Mouse (Mus musculus): ENCODE results near the gene Vdac1. TPM values are rescaled to one million over a fixed set of nuclear protein-coding genes. Genes with fewer than 3 reads are reported as not detected.

The Vdac1 gene
- polyA plus RNA-seq, 1 experiment from 2014 or later, result 221 TPM

DNA sequence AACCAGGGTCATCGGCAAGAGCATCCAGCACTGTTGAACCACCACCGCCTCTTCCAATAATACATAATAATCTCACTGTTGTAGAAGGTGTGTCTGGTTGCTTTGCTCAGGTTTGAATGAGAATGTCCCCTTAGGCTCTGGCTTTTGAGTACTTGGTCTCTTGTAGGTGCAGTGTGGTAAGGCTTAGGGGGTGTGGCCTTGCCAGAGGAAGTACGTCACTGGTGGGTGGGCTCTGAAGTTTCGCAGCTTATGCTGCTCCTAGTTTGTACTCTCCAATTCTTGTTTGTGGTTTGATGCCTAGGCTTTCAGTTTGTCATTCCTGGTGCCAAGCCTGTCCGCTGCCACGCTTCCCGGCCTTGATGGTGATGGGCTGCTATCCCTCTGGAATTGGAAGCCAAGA is 29.3 kb downstream of the Vdac1 start:
- Histone ChIP-seq H3K4me3 (no peak overlapping the region), H3K9me3 (replicated peaks) (no peaks in the 10 kb centered on the region), H3K36me3 (peaks cover 55% of the 10 kb centered on the region), H3K4me1 (no peaks in the 10 kb centered on the region), H3K27ac (replicated peaks) (no peak overlapping the region), H3K27me3 (ENCODE audit: low read depth, poor library complexity, severe bottlenecking) (no peaks in the 10 kb centered on the region)
- WGBS, result 93% methylated on average over 7 of the region's 7 CpGs
- no peak for DNase-seq (ENCODE audit: low spot score)

DNA sequence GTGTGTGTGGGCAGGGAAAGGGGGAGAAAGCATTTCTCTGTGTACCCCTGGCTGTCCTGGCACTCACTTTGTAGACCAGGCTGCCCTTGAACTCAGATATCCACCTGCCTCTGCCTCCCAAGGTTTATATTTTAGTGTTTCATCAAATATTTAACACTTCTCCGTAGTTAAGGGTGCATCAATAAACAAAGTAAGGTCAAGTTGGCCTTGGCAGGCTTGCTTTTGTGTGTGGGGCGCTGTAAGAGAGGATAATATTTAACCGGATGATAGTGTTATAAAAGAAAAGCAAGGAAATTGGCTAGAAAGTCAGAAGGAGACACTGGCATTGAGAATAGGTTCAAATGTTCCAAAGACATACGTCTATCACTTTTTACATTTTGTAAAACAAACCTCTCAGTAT is 33.8 kb downstream of the Vdac1 start:
- DNase-seq (ENCODE audit: low spot score), result no peak
- WGBS, result 83% methylated on average over 4 of the region's 4 CpGs
- no peaks in the 10 kb centered on the region for H3K9me3 ChIP-seq (replicated peaks)

DNA sequence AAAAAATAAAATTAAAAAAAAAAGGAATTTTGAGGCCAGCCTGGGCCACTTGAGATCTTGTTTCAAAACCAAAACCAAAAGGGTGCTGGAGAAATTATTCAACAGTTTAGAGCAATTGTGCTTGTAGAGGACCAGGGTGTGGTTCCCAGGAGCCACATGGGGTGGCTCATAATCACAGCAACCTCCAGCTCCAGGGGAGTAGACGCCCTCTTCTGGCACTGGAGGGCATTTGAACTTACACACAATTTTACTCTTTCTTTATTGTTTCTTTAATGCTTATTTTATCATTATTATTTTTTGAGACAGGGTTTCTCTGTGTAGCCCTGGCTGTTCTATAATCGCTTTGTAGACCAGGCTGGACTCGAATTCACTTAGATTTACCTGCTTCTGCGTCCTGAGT is 34.7 kb downstream of the Vdac1 start:
- Histone ChIP-seq H3K27me3 (ENCODE audit: low read depth, poor library complexity, severe bottlenecking) (no peaks in the 10 kb centered on the region), H3K36me3 (peaks cover 15% of the 10 kb centered on the region), H3K27ac (replicated peaks) (no peak overlapping the region), H3K4me1 (peaks cover 19% of the 10 kb centered on the region), H3K9me3 (replicated peaks) (no peaks in the 10 kb centered on the region), H3K4me3 (0 out of 2 replicates have a peak overlapping the region, but pooled peaks have one; percentile 98)
- no peak for DNase-seq (ENCODE audit: low spot score)
- WGBS, result 32% methylated on average over 4 of the region's 4 CpGs

More for the DNA sequence above, 33.8 kb downstream of the Vdac1 start:
- Histone ChIP-seq H3K27ac (replicated peaks) (no peak overlapping the region), H3K27me3 (ENCODE audit: low read depth, poor library complexity, severe bottlenecking) (no peaks in the 10 kb centered on the region), H3K4me3 (no peak overlapping the region), H3K36me3 (peaks cover 24% of the 10 kb centered on the region), H3K4me1 (peaks cover 16% of the 10 kb centered on the region)

DNA sequence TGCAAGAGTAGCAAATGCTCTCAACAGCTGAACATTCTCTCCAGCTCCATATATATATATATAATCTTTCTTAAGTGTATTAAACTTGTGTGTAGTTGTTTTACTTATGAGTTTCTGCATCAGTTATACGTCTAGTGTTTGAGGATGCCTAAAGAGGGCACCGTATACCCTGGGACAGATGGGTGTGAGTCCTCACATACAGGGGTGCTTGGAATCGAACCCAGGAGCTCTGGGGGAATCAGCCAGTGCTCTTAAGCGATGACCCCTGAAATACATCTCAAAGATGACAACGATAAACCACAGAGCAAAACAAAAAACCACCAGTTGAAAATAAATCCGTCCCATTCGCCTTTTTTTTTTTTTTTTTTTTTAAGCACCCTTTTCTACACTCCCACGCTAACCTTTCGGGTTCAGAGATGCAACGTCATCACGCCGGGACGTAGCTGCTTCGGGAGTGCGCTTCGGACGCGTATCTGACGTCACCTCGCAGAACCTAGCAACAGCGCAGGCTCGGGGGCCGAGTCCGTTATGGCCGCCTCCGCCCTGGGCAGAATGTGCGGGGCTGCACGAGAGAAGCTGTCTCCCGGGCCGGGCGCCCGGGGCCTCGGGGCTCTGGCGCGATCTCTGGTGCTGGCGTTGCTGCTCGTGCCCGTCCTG is 35.4 kb downstream of the Vdac1 start, which contains the start of gene 9530068E07Rik:
Gene 9530068E07Rik (plus strand): TSS at position 489 of the 657 bp plus-strand sequence.
- no peaks in the 10 kb centered on the region for H3K9me3 ChIP-seq (replicated peaks)
- no peaks in the 10 kb centered on the region for H3K27me3 ChIP-seq (ENCODE audit: low read depth, poor library complexity, severe bottlenecking)
- H3K4me3 ChIP-seq, result peak within 1 kb of the TSS; percentile 98
- peak within 1 kb of the TSS; percentile 98 for H3K27ac ChIP-seq (replicated peaks)
- DNase-seq (ENCODE audit: low spot score), result peak; percentile 92
- 1% methylated on average over 38 of the region's 38 CpGs for WGBS
- peaks cover 22% of the 10 kb centered on the region for H3K4me1 ChIP-seq
- peaks cover 13% of the 10 kb centered on the region for H3K36me3 ChIP-seq

DNA sequence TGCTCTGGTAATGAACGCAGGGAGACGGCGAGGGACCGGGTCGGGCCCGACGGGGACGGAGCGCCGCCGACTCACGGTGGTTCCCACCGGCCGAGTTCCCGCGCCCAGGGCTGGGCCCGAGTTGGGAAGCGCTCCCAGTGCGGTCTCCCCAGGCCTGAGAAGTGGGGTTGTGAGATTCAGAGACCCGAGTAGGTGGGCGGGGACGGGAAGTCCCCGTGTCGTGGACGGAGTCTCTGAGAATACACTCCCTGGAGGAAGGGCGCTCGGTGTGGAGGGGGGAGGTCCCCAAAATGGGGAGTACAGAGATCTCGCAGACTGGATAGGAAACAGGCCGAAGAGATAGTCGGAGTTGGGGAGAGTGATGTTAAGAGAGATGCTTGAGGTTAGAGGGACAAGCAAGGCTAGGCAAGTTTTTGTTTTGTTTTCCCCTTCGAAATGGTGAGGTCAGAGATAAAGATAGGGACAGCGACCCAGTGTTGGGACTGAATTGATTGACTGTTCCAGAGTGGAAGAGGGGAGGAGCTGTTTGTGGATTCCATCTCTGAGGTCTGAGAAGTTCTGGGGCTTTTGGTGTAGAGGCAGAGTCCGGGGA is 36.0 kb downstream of the Vdac1 start:
- no peaks in the 10 kb centered on the region for H3K27me3 ChIP-seq (ENCODE audit: low read depth, poor library complexity, severe bottlenecking)
- WGBS, result 1% methylated on average over 33 of the region's 33 CpGs
- H3K27ac ChIP-seq (replicated peaks), result peak overlapping the region; percentile 98
- peaks cover 13% of the 10 kb centered on the region for H3K36me3 ChIP-seq
- DNase-seq (ENCODE audit: low spot score), result no peak
- H3K4me3 ChIP-seq, result peak overlapping the region; percentile 98
- peaks cover 22% of the 10 kb centered on the region for H3K4me1 ChIP-seq
- H3K9me3 ChIP-seq (replicated peaks), result no peaks in the 10 kb centered on the region

DNA sequence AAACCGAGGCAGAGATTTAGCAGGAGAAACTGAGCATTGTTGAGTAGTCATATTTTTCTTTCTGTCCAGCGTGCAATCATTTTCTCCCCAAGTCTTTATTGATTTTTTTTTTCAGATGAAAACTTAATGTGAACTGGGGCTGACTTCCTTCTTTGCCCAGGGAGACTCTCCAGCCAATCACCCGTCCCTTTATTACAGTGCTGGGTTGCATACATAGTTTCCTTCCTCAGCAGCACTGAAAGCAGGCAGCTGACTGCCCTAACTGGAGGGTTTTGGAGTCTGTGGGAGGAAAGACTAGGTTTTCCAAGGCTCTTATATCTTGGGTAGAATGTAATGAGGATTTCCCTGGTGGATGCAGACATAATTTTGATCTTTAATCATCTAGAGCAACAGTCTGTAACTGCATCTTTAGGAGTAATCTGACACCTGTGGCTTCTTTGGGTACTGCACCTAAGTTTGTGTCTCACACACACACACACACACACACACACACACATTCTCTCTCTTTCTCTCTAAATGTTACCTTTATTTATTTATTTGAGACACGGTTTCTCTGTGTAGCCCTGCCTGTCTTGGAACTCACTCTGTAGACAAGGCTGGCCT is 36.8 kb downstream of the Vdac1 start:
- Histone ChIP-seq H3K4me3 (peak overlapping the region; percentile 98), H3K9me3 (replicated peaks) (no peaks in the 10 kb centered on the region), H3K36me3 (peaks cover 19% of the 10 kb centered on the region), H3K27me3 (ENCODE audit: low read depth, poor library complexity, severe bottlenecking) (no peaks in the 10 kb centered on the region), H3K27ac (replicated peaks) (peak overlapping the region; percentile 98), H3K4me1 (peaks cover 22% of the 10 kb centered on the region)
- DNase-seq (ENCODE audit: low spot score), result no peak
- 90% methylated on average over 4 of the region's 4 CpGs for WGBS

DNA sequence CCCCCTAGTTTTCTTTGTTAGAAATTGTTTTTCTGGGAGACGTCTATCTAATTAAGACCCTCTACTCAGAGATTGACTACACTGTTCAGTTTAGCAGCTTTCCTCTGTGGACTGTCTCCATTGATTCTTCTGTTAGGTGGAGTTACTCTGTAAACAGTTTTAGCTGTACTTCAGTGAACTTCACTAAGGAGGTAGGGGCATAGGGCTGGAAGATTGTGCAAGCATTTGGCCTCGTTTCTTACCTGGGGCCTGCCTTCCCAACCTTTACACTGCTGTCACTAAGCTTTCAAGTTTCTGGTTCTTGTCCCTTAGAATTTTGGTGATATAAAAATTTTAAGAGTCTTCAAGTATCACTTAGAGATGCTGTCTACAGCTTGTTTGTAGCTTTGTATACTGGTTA is 40.8 kb downstream of the Vdac1 start:
- DNase-seq (ENCODE audit: low spot score), result no peak
- Histone ChIP-seq H3K27me3 (ENCODE audit: low read depth, poor library complexity, severe bottlenecking) (no peaks in the 10 kb centered on the region), H3K9me3 (replicated peaks) (no peaks in the 10 kb centered on the region), H3K4me3 (no peak overlapping the region), H3K27ac (replicated peaks) (no peak overlapping the region), H3K36me3 (peaks cover 57% of the 10 kb centered on the region), H3K4me1 (peaks cover 25% of the 10 kb centered on the region)
- WGBS, result 76% methylated on average over 2 of the region's 2 CpGs

DNA sequence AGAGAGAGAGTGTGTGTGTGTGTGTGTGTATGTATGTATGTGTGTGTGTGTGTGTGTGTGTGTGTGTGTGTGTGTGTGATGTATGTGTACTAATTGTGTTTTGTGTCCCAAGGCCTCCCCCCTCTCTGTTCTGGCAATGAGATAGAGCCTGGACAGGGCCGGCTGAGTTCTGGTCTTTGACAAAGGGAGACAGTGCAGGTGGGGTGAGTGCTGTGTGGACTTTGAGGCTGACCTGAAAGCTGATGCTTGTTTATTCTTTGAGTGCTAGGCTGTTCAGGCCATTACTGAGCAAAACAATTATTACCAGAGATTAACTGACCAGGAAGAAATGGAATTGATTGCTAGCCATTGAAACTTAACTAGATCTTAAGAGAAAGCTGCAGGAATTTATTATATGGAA is 41.9 kb downstream of the Vdac1 start:
- Histone ChIP-seq H3K4me3 (no peak overlapping the region), H3K27ac (replicated peaks) (no peak overlapping the region), H3K4me1 (peaks cover 17% of the 10 kb centered on the region), H3K36me3 (peaks cover 66% of the 10 kb centered on the region), H3K9me3 (replicated peaks) (no peaks in the 10 kb centered on the region), H3K27me3 (ENCODE audit: low read depth, poor library complexity, severe bottlenecking) (no peaks in the 10 kb centered on the region)
- 100% methylated on average over 1 of the region's 1 CpGs for WGBS
- no peak for DNase-seq (ENCODE audit: low spot score)

DNA sequence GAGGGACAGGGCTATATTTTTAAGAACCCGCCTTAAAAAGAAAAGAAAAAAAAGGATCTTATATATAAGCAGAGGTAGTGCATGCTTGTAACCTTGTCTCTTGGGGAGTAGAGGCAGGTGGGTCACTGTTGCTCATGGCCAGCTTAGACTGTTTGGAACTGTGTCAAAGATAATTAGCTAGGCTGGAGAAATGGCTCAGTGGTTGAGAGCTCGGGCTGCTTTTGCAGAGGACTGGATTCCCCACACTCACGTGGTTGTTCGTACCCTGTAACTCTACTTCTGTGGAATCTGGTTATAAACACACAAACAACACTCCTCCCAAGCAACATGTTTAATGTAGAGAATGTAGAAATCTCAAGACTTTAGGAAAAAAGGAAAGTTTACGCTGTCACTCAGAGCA is 43.5 kb downstream of the Vdac1 start:
- no peak overlapping the region for H3K4me3 ChIP-seq
- WGBS, result 91% methylated on average over 5 of the region's 5 CpGs
- DNase-seq (ENCODE audit: low spot score), result no peak
- H3K27ac ChIP-seq (replicated peaks), result no peak overlapping the region
- no peaks in the 10 kb centered on the region for H3K9me3 ChIP-seq (replicated peaks)
- peaks cover 71% of the 10 kb centered on the region for H3K36me3 ChIP-seq
- peaks cover 9% of the 10 kb centered on the region for H3K4me1 ChIP-seq
- no peaks in the 10 kb centered on the region for H3K27me3 ChIP-seq (ENCODE audit: low read depth, poor library complexity, severe bottlenecking)

DNA sequence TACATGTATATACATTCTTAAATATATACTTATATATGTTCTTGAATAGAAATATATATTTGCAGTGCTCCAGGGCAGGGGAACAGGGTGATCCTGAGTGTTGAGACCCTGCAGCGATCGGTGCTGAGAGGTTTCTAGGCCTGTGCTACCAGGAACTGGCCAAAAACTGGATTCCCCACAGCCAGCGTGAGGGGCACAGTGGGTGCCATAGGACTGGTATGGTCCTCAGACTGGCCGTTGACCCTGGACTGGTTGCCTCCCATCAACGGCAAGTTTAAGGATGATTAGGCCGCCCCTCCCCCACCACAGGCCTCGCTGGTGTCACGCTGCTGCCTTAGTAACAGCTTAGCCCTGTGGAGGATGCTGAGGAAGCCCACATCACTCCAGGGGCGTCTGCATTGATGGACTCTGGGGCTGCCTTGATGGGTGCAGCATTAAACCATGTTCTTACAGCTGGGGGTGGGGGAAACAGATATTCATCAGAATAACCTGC is 44.6 kb downstream of the Vdac1 start:
- Histone ChIP-seq H3K27me3 (ENCODE audit: low read depth, poor library complexity, severe bottlenecking) (no peaks in the 10 kb centered on the region), H3K9me3 (replicated peaks) (no peaks in the 10 kb centered on the region), H3K27ac (replicated peaks) (no peak overlapping the region), H3K4me3 (no peak overlapping the region), H3K4me1 (peaks cover 6% of the 10 kb centered on the region), H3K36me3 (peaks cover 77% of the 10 kb centered on the region)
- no peak for DNase-seq (ENCODE audit: low spot score)
- 81% methylated on average over 9 of the region's 9 CpGs for WGBS

DNA sequence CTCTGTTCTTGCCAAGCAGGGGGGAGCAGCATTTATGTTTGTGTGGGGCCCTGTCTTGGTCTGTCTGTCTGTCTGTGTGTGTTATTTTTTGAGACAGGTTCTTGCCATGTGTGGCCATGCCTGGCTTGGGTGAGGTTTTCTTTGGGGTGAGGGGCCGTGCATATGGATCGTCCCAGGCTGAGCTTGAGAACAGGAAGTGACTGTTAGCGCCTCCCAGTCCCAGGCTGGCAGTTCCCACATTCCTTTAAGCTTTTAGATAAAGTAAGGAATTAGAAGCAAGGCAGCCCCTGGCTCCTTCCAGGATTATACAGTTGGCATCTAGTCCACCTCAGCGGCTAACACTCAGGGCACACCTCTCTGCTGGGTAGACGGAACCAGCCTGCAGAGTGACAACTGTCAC is 48.7 kb downstream of the Vdac1 start:
- 0 out of 2 replicates have a peak, but pooled peaks cover 8% of the 10 kb centered on the region for H3K9me3 ChIP-seq (replicated peaks)
- no peak overlapping the region for H3K27ac ChIP-seq (replicated peaks)
- peaks cover 67% of the 10 kb centered on the region for H3K36me3 ChIP-seq
- peaks cover 4% of the 10 kb centered on the region for H3K4me1 ChIP-seq
- no peak overlapping the region for H3K4me3 ChIP-seq
- H3K27me3 ChIP-seq (ENCODE audit: low read depth, poor library complexity, severe bottlenecking), result no peaks in the 10 kb centered on the region
- DNase-seq (ENCODE audit: low spot score), result no peak
- WGBS, result 86% methylated on average over 5 of the region's 5 CpGs

DNA sequence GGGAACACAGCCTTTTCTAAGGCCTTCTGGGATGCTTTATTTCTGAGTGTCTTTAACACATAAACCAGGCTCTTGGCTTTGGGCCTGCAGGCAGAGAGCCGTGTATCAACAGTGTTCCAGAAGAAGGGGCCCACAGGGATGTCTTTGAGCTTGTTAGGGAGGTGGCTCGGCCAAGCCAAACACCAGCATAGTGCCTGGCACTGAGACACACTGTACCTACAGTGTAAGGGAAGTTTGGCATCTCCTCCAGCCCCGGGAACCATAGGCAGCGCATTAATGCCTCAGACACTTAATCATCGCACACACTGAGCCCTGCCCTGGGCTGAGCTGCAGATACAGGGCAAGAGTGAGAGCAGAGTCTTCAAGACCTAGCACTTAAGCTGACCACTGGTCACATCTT is 57.7 kb downstream of the Vdac1 start:
- H3K4me1 ChIP-seq, result no peaks in the 10 kb centered on the region
- no peaks in the 10 kb centered on the region for H3K27me3 ChIP-seq (ENCODE audit: low read depth, poor library complexity, severe bottlenecking)
- H3K4me3 ChIP-seq, result no peak overlapping the region
- WGBS, result 86% methylated on average over 5 of the region's 5 CpGs
- no peaks in the 10 kb centered on the region for H3K36me3 ChIP-seq
- H3K9me3 ChIP-seq (replicated peaks), result no peaks in the 10 kb centered on the region
- H3K27ac ChIP-seq (replicated peaks), result no peak overlapping the region
- DNase-seq (ENCODE audit: low spot score), result no peak

DNA sequence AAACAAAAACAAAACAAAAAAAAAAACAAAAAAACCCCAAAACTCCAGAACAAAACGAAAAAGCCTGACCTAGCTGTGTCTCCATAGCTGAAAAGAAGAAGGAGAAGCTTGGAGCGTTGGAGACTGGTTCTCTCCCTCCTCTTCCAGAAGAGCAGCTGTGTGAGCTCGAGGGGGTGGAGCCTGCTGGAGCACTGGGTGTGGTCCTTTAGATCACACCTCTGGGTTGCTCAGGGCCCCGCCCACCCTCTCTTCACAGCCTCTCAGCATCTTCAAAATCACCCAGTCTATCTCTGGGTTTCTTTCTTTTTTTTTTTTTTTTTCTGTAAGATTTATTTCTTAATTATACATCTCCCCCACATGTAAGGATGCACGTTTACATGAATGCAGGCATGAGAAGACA is 58.6 kb downstream of the Vdac1 start:
- H3K27me3 ChIP-seq (ENCODE audit: low read depth, poor library complexity, severe bottlenecking), result no peaks in the 10 kb centered on the region
- no peak overlapping the region for H3K4me3 ChIP-seq
- H3K9me3 ChIP-seq (replicated peaks), result no peaks in the 10 kb centered on the region
- 56% methylated on average over 5 of the region's 5 CpGs for WGBS
- H3K27ac ChIP-seq (replicated peaks), result no peak overlapping the region
- no peaks in the 10 kb centered on the region for H3K4me1 ChIP-seq
- DNase-seq (ENCODE audit: low spot score), result no peak
- H3K36me3 ChIP-seq, result no peaks in the 10 kb centered on the region
